Mouse (Mus musculus): ENCODE data around the gene Wdhd1. TPM values are rescaled to one million over a fixed set of nuclear protein-coding genes. Genes with fewer than 3 reads are reported as not detected.

Gene Wdhd1
- total RNA-seq, 2 experiments from 2014 or later, result 6.9 to 10.0 TPM

DNA sequence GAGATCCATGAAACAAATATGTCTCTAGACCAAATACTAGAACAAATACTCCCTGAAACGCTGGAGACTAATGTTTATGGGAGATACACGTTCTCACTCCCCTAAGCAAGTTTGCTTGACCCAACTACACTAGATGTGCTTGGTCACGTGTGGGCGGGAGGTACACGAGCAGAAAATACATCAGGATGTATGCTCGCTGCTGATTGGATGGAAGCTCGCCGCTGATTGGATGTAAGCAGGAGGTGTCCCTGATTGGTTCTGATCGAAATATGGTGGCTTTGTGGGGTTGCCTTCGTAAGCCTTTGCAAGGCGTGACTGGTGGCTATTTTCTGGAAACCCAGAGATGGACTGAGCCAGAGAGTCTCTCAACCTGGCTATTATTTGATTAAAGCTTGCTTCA, 55.1 kb downstream of the Wdhd1 start:
- DNase-seq, result no peak

DNA sequence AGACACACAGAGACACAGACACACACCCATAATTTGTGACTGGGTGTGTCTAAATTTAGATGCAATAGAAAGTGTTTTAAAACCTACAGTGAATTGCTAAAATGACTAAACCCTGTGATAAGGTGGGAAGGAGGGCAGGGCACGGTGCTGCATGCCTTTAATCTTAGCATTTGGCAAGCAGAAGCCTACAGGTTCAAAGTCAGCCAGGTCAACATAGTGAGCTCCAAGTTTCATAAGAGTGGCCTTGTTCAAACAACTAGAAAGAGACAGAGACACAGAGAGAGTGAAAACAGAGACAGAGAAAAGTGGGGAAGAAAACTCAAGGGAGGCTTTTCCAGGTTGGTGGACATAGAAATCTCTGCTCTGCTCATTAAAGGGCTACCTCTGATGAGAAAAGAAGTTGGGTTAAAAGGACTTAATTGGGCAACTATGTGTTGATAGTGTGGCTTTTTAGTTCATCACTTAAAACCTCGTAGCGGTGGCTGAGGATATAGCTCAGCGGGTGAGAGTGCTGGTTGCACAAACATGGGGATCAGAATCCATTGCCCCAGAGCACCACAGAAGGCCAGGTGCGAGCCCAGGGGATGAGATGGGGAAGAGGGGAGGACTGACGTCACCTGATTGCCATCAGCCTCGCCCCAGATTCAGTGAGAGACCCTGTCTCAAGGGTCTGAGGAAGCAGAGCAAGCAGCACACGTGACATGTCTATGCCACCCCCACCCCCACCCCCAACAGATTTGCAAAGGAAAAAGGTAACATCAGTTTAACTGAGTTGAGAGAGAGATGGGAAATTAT, 56.2 kb downstream of the Wdhd1 start:
- DNase-seq, result no peak

DNA sequence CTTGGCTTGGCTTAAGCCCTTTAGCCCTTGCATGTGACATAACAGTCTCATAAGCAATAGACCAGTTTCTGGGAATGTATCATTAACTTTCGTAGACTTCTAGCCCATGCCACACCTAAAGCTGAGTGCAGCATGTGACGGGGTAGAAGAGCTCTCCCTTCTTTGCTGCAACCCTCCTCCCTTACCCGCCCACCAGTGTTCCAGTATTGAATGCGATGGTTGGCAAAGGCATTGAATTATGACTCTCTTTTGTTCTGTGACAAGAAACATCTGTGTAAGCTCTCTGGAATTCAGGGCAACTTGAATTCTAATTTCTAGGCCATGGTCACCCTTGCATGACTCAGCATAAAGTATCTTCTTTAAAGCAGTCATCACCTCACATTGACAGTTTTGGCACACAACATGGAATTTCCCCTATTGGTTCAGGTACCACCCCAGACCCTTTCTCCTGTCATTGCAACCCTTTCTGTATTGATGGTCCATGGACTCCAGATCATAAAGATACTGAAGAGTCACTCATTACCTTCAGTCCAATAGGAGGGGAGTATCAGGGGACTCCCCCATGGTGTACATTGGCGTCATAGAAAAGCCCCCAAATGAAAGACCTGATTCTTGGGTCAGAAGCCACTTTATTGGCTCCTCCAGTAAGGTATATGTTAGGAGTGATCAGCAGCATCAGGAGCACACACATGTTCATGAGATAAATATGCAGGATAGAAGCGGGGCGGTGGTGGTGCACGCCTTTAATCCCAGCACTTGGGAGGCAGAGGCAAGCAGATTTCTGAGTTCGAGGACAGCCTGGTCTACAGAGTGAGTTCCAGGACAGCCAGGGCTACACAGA, 57.7 kb downstream of the Wdhd1 start:
- peak; percentile 21 for DNase-seq

DNA sequence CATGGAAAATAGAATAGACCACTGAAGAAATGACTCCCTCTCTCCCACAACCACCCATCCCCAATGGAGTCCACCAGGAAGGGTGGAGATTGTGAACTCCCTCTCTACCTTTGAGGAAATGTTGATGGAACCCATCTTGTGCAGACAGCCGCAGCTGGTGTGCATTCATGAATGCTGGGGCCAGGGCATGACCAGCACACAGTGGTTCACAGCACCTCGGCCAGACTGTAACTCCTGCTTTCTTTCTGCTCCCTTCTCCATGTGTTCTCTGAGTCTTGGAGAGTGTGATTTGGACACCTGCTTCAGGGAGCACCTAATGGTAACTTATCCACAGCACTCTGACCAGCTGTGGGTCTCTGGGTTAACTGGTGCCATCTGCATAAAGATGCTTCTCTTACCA, 60.1 kb downstream of the Wdhd1 start:
- DNase-seq, result no peak

DNA sequence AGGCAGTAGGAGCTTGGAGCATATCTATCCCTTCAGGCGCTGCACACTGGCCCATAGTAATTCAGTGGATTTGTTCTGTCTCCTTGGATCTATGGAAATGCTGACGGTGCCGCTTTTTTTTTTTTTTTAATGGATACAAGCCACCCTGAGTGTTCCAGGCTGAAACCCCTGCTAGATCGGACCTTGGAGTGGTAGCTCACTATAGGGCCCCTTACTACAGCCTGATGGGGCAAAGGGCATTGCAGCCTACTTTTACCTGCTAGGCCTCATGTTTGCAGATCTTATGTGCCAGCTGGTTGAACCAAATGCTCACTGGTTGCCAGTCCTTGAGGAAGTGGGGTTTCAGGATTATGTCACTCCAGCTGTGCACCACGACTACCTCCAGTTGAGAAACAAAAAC, 62.3 kb downstream of the Wdhd1 start:
- DNase-seq, result no peak

DNA sequence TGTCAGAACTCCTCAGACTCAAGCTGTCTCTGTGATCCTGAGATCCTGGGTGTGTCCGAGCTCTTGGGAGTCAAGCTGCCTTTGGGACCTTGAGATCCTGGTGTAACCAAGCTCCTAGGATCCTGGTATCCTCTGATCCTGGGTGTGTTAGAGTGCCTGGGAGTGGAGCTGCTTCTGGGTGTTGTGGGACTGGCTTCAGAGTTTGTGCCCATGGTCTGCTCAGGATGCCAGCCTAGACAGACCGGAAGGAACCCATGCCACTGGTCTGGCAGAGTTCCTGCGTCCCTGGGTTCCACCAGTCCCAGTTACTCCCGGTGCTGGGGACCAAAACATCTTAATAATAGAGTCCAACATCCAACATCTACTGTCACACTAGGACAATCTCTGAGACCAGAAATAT, 63.4 kb downstream of the Wdhd1 start:
- no peak for DNase-seq

DNA sequence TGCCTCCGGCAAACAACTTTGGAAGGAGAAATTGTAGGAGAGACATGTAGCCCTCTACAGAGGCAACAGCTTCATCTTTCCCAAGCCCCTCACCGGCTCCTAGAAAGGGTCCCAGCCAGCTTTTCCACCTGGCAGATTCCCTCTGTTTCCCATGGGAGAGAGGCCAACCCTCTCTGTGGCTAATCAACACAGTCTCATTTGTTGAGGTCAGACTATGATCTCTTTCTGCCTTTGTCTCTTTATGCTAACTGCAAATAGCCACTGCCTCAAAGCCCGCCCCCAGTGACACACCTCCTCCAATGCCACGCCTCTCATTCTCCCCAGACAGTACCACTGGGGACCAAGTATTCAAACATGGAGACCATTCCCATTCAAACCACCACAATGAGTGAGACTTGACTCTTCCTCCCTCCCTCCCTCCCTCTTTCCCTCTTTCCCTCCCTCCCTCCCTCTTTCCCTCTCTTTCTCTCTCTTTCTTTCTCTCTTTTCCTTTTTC, 66.9 kb downstream of the Wdhd1 start:
- DNase-seq, result no peak

DNA sequence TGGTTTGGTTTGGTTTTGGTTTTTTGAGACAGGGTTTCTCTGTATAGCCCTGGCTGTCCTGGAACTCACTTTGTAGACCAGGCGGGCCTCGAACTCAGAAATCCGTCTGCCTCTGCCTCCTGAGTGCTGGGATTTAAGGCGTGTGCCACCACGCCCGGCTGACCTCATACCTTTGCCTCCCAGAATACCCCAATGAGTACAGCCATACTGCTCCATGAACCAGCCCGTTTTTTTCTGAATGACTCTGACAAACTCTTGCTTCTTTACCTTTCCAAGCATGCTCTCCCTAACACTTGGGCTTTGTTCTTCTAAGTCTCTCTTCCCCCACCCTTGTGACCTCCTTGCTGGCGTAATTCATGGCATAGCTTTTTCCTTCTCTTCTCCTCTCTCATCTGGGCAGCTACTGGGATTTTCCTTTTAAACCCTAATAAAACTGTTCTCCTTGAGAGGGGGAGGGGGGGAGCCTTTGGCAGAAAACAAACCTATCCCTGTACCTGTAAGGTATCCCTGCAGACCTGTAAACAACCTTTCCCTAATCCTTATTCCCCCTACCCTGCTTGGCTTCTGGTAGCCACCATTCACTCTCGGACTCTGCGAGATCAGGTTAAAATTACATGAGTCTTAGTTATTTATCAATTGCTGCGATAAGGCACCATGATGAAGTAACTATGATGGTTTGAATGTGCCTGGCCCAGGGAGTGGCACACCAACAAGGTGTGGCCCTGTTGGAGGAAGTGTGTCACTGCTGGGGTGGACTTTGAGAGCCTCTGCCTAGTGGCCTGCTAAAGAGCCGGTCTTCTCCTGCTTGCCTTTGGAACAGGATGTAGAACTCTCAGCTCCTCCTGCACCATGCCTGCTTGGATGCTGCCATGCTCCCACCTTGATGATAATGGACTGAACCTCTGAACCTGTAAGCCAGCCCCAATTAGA, 67.8 kb downstream of the Wdhd1 start:
- DNase-seq, result no peak

DNA sequence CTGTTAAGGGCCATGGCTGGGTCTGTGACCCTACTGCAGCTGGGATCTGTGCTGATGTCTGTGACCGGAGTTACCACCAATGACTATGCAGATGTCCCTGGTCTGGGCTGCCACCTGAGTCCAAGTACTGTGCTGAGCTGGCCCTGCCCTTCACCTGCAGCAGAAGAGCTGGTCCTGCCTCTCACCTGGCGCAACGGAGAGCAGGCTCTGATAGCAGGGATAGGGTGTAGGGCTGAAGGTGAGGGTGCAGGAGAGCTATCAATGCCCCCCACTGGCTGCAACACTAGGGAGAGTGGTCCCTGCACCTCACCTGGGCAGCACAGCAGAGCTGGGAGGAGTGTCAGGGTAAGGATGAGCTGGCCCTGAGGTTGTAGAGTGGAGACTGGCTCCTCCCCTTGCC, 70.1 kb downstream of the Wdhd1 start:
- DNase-seq, result no peak

DNA sequence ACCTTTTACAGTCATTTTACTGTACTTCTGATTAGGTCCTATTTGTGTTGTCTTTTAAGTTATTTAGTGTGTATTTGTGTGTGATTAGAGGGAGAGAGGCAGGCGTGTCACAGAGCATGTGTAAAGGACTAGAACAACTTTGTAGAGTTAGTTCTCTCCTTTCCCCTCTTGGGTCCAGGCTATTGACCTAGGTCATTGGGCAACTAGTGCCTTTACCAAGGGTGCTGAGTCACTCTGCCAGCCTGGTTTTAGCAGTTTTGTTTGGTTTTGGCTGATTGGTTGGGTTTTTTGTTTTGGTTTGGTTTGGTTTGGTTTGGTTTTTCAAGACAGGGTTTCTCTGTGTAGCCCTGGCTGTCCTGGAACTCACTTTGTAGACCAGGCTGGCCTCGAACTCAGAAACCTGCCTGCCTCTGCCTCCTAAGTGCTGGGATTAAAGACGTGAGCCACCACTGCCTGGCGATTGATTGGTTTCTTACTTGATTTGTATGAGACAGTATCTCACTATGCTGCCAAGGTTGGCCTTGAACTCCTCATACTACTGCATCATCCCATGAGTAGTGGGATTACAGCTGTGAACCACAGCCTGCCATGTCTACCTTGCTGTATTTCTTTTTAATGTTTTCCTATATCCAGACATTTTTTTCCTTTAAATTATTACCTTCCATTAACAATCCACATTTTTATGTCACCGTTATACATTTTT, 71.2 kb downstream of the Wdhd1 start:
- no peak for DNase-seq

DNA sequence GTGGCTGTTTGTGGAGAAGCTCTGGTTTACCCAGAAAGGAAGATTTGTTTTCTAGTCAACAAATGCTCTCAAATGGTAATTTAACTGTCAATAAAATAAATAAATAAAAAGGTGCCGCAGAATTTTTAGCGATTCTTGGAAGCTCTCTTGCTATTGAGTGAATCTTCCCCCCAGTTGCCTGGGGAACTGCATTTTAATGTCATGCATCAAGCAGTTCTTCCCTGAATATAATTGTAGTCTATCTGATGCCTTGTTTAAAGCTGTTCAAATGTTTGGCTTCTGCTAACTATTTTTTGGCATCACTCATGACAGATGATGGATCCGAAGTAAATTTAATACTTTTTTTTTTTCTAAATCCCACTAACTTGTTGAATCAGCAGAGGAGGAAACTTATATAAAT, 79.3 kb downstream of the Wdhd1 start:
- no peak for DNase-seq

DNA sequence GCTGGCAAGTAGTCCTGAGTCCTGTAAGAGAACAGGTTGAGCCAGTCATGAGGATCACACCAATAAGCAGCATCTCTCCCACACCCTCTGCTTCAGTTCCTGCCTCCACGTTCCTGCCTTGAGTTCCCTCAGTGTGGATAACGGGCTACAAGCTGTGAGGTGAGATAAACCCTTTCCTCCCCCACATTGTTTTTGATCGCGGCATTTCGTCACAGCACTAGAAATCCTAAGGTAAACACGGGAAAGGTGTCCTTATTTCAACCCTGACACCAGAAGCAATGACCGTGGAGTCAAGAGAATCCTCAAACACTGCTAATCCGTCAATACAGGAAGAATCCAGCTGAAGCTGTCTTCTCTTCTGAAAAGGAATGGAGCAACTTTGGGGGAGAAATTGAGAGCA, 79.9 kb downstream of the Wdhd1 start:
- no peak for DNase-seq

DNA sequence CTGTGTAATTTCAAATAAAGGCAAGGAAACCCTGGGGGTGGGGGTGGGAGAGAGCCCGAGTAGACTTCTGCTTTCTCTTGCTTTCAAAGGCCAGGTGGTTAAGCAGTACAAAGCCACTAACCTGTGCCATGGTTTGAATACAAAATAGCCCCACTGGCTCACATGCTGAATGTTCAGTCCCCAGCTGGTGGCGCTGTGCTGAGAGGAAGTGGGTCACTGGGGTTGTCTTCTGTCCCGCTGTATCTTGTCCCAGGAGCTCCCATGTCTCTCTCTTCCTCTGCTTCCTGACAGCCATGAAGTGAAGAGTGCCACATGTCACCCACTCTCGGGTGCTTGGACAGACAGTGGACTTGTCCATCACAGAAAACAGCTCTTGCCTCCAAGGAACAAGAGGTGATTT, 82.6 kb downstream of the Wdhd1 start:
- DNase-seq, result no peak

DNA sequence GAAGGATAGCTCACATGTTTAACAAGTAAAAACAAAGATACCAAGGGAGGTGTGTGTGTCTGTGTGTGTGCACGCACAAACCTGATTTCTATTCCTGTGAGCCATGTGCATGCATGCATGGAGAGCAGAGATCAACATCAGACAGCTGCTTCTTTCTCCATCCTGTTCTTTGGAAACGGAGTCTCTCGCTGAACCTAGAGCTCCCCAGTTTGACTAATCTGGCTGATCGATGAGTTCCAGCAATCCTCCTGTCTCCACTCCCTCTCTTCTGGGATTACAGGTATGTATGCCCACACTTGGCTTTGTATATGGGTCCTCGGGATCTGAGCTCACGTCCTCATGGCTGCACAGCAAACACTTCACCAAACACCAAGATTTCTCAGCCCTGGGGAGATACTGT, 83.2 kb downstream of the Wdhd1 start:
- DNase-seq, result no peak

DNA sequence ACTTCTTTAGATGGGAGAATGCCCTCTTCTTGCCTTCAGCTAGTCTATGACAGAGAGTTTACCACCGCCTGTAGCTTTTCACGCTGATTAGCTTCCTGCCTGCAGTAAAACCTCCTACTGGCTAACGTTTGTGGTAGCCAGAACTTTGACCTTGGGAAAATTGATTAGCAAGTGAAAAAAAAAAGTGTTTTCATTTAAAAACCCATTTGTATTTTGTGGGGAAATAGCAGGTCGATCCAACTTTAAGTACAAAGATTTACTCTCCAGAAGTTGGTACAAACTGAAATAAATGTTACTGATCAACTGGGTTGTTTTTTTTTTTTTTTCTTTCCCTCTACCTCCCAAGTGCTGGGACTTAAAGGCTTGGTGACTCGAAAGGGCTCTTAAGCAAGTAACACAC, 84.8 kb downstream of the Wdhd1 start:
- DNase-seq, result no peak

Other genes with a start within 250 kb of the Wdhd1 start
- 10 to 100 TPM; 33.4 to 40.4 TPM for gene Gch1, start 87.4 kb downstream of the Wdhd1 start, total RNA-seq (2021)
- gene Socs4, start 74 bp upstream of the Wdhd1 start, total RNA-seq (2021), result 10 to 100 TPM; 18.8 to 19.7 TPM
- 10 to 100 TPM; 69.9 to 75.9 TPM for gene Mapk1ip1l, start 21.4 kb upstream of the Wdhd1 start, total RNA-seq (2021)
- 1 to 10 TPM; 6.9 to 7.0 TPM for gene Lgals3, start 90.9 kb upstream of the Wdhd1 start, total RNA-seq (2021)
- gene Dlgap5, start 141.6 kb upstream of the Wdhd1 start, total RNA-seq (2021), result 10 to 100 TPM in 1 of 2 experiments, 1 to 10 TPM in 1; 9.4 to 12.9 TPM
- 10 to 100 TPM; 21.5 to 24.5 TPM for gene Fbxo34, start 173.6 kb upstream of the Wdhd1 start, total RNA-seq (2021)